Mouse (Mus musculus) heart, postnatal 10 days (tissue): ENCODE data around the gene Rab3ip. TPM values are rescaled to one million over a fixed set of nuclear protein-coding genes. Genes with fewer than 3 reads are reported as not detected.

Experiments
- DNase-seq, 2 experiments: peaks; one replicate each; pipeline ENCODE4 v3.0.0; 2021
- intact Hi-C: fragments of 180-260 bp; cut with DNase I; formaldehyde crosslinking; loops from one replicate; pipeline ENCODE4 v1.15.1; 2025
- total RNA-seq, 2 experiments: library from RNA; stranded (reverse); gene quantifications; 2 replicates each; pipeline ENCODE4 v1.2.3; 2021

The Rab3ip gene
- total RNA-seq, 2 experiments from 2014 or later: 76.8 to 81.6 TPM

- intact Hi-C loops: no loop called here
- no peak for DNase-seq
Observed at GRCm38 (mm10) chr10:116884552-116884951, 66.0 kb downstream of the Rab3ip start.

DNA sequence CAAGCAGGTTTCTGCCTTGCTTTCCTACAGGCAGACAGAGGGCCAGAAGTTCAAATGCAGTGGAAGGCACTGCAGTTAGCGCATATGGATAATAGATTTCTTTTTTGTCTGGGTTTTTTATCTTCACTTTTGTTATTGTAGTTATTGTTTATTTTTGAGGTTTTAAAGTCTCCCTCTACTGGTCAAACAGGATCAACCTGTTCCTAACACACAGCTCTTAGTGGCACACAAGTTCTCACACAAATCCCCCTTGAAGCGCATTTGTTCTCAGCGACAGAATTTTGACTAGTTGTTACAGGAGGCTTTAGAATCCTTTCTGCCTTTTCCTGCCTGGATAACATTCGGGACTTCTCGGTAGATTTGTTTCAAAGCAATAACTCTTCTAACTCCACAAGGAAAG is 67.0 kb downstream of the Rab3ip start:
- intact Hi-C loops: no loop called here
- no peak for DNase-seq

GRCm38 (mm10) chr10:116877436-116877835 is 73.1 kb downstream of the Rab3ip start:
- intact Hi-C loops: no loop called here
- DNase-seq: no peak

DNA sequence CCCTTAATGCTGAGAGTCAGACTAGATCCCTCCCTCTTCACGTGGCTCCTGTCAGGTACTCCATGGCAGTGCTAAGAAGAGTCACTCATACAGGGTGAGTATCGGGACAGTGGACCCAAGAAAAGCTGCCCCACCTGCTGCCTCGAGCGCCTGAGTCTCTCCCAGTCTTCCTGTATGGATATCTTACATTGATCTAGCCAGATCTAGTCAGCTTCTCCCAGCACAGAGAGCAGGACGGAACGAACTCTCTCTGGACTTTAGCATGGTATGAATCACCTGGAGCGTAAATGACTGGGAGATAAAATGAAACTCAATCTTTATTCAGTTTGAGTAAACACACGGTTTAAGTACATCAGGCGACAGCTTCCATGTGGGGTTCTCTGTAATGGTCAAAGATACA is 76.1 kb downstream of the Rab3ip start:
- intact Hi-C loops: no loop called here
- DNase-seq: no peak

DNA sequence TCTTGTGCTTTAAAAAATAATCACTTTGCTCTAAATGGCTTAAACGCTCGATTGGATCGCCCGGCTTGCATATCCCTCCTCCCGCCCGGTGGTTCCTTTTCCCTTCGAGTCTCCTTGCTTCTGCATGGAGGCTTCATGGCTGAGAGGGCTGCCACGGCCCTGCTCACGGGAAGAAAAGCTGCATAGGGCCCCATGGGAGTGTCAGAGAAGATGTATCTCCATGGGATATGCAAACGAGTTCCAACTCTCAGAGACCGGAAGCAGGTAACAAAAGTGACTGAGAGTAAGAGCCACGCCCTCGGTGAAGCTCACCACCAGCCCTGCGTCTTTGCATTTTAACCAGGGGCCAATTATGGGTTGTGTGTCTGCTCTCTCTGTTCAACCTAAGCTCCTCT is 78.6 kb downstream of the Rab3ip start:
- intact Hi-C loops: no loop called here
- no peak for DNase-seq

GRCm38 (mm10) chr10:116871329-116872015 is 79.1 kb downstream of the Rab3ip start:
- intact Hi-C loops: no loop called here
- DNase-seq: no peak

- intact Hi-C loops: no loop called here
- DNase-seq: no peak
Observed at GRCm38 (mm10) chr10:116870819-116871218, 79.8 kb downstream of the Rab3ip start.

Other genes with a start within 250 kb of the Rab3ip start
- gene Myrfl, start 53.9 kb downstream of the Rab3ip start, total RNA-seq: under 1 TPM; 0.43 to 0.67 TPM
- gene Gm10271, start 21.8 kb upstream of the Rab3ip start, total RNA-seq: not detected
- gene Best3, start 35.5 kb upstream of the Rab3ip start, total RNA-seq: 1 to 10 TPM; 1.4 to 1.7 TPM
- gene Lrrc10, start 94.6 kb upstream of the Rab3ip start, total RNA-seq: 100 to 1,000 TPM; 156 to 283 TPM
- 100 to 1,000 TPM; 160 to 179 TPM for gene Cct2, start 113.0 kb upstream of the Rab3ip start, total RNA-seq
- 10 to 100 TPM; 22.7 to 22.8 TPM for gene Frs2, start 197.8 kb upstream of the Rab3ip start, total RNA-seq